Mouse (Mus musculus): Measurements from ENCODE around the gene Chchd5. TPM values are rescaled to one million over a fixed set of nuclear protein-coding genes. Genes with fewer than 3 reads are reported as not detected.
A peak's percentile ranks its signal among the peaks of the same experiment; 100 is the strongest.

Gene Chchd5
- total and polyA plus RNA-seq, 2 experiments, result 10.1 to 60.2 TPM

DNA sequence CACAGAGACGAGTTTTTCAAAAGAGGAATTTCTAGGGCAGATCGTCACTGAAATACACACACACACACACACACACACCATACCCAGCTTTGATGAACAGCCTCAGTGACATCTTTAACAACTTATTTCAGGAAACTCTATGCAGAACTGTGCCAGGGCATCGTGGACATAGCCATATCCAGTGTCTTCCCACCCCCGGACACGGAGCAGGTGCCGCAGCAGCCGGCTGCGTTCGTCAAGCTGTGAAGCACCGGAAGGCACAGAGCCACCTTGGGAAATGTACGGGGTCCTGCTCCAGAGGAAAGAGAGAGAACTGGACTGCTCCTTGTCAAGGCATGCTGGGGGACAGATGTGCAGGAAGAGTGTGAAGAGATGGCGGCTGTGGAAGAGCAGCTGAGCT is 36.7 kb upstream of the Chchd5 start:
- H3K9ac ChIP-seq (ENCODE audit: low read depth, low read length), result no peak overlapping the region
- no peak overlapping the region for H3K27ac ChIP-seq (replicated peaks; ENCODE audit: insufficient read depth, low read depth, low read length)
- H3K4me3 ChIP-seq (ENCODE audit: insufficient read depth, low read depth, low read length), result no peak overlapping the region
- TF ChIP-seq POLR2A (IDR thresholded peaks at IDR 0.05; ENCODE audit: extremely low read depth, insufficient read depth, low read length) (no peak), CTCF (IDR thresholded peaks at IDR 0.05; ENCODE audit: low read depth, low read length) (no peak)
- no peaks in the 10 kb centered on the region for H3K27me3 ChIP-seq (ENCODE audit: control insufficient read depth, insufficient read depth, low read length)
- no peaks in the 10 kb centered on the region for H3K79me2 ChIP-seq (ENCODE audit: control insufficient read depth, insufficient read depth, low read length)
- no peak for DNase-seq (ENCODE audit: extremely low read depth, low read depth, low spot score)
- 93% methylated on average over 12 of the region's 12 CpGs for WGBS
- peaks cover 4% of the 10 kb centered on the region for H3K4me1 ChIP-seq (ENCODE audit: control insufficient read depth, insufficient read depth, low read length)
- no peaks in the 10 kb centered on the region for H3K36me3 ChIP-seq (ENCODE audit: control insufficient read depth, insufficient read depth, low read length)

- no peak overlapping the region for H3K9ac ChIP-seq (ENCODE audit: low read depth, low read length)
- DNase-seq (ENCODE audit: extremely low read depth, low read depth, low spot score), result peak; percentile 85
- WGBS, result 61% methylated on average over 18 of the region's 18 CpGs
- H3K27ac ChIP-seq (replicated peaks; ENCODE audit: insufficient read depth, low read depth, low read length), result peak overlapping the region; percentile 55
- TF ChIP-seq POLR2A (IDR thresholded peaks at IDR 0.05; ENCODE audit: extremely low read depth, insufficient read depth, low read length), result no peak
- TF ChIP-seq CTCF (IDR thresholded peaks at IDR 0.05; ENCODE audit: low read depth, low read length), result peak; percentile 36; the same call in 1 of the 2 replicates
- H3K27me3 ChIP-seq (ENCODE audit: control insufficient read depth, insufficient read depth, low read length), result no peaks in the 10 kb centered on the region
- H3K36me3 ChIP-seq (ENCODE audit: control insufficient read depth, insufficient read depth, low read length), result no peaks in the 10 kb centered on the region
- H3K79me2 ChIP-seq (ENCODE audit: control insufficient read depth, insufficient read depth, low read length), result no peaks in the 10 kb centered on the region
- H3K4me3 ChIP-seq (ENCODE audit: insufficient read depth, low read depth, low read length), result no peak overlapping the region
- peaks cover 4% of the 10 kb centered on the region for H3K4me1 ChIP-seq (ENCODE audit: control insufficient read depth, insufficient read depth, low read length)
Measured at GRCm38 (mm10) chr2:129093926-129094724, 35.4 kb upstream of the Chchd5 start.

GRCm38 (mm10) chr2:129100784-129101310 is 28.7 kb upstream of the Chchd5 start, which contains the start of gene Polr1b:
Gene Polr1b (plus strand): TSS chr2:129100995.
- H3K4me3 ChIP-seq (ENCODE audit: insufficient read depth, low read depth, low read length), result peak within 1 kb of the TSS; percentile 91
- peaks cover 3% of the 10 kb centered on the region for H3K4me1 ChIP-seq (ENCODE audit: control insufficient read depth, insufficient read depth, low read length)
- H3K27me3 ChIP-seq (ENCODE audit: control insufficient read depth, insufficient read depth, low read length), result no peaks in the 10 kb centered on the region
- peaks cover 21% of the 10 kb centered on the region for H3K36me3 ChIP-seq (ENCODE audit: control insufficient read depth, insufficient read depth, low read length)
- H3K9ac ChIP-seq (ENCODE audit: low read depth, low read length), result peak within 1 kb of the TSS; percentile 81
- under 1% methylated on average over 35 of the region's 35 CpGs for WGBS
- H3K79me2 ChIP-seq (ENCODE audit: control insufficient read depth, insufficient read depth, low read length), result peaks cover 3% of the 10 kb centered on the region; the same call in 1 of the 2 replicates
- TF ChIP-seq CTCF (IDR thresholded peaks at IDR 0.05; ENCODE audit: low read depth, low read length), result no peak
- 0 out of 2 replicates have a peak, but pooled peaks have one; percentile 51 for TF ChIP-seq POLR2A (IDR thresholded peaks at IDR 0.05; ENCODE audit: extremely low read depth, insufficient read depth, low read length)
- H3K27ac ChIP-seq (replicated peaks; ENCODE audit: insufficient read depth, low read depth, low read length), result no peak within 1 kb of the TSS
- peak; percentile 90 for DNase-seq (ENCODE audit: extremely low read depth, low read depth, low spot score)

DNA sequence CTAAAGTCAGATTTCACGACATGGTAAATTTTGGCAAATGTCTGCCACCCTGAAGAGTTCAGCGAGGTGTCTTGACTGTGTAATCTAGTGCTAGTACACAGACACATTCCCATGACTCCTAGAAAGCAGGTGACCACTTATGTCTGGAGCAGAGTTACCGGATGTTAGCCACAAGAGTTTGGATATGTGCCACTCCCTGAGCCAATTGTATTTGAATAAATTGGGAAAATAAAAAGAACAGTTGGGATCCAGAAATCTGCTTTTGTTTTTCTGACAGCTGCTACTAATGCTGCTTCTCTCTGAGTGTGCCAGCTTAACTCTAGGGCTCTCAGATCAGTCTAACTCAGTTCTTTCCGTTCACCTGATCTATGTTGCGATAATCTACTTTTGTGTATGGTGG is 16.6 kb upstream of the Chchd5 start:
- 92% methylated on average over 5 of the region's 5 CpGs for WGBS
- TF ChIP-seq POLR2A (IDR thresholded peaks at IDR 0.05; ENCODE audit: extremely low read depth, insufficient read depth, low read length) (no peak), CTCF (IDR thresholded peaks at IDR 0.05; ENCODE audit: low read depth, low read length) (no peak)
- Histone ChIP-seq H3K36me3 (ENCODE audit: control insufficient read depth, insufficient read depth, low read length) (peaks cover 65% of the 10 kb centered on the region), H3K9ac (ENCODE audit: low read depth, low read length) (no peak overlapping the region), H3K27ac (replicated peaks; ENCODE audit: insufficient read depth, low read depth, low read length) (no peak overlapping the region), H3K4me1 (ENCODE audit: control insufficient read depth, insufficient read depth, low read length) (no peaks in the 10 kb centered on the region), H3K27me3 (ENCODE audit: control insufficient read depth, insufficient read depth, low read length) (no peaks in the 10 kb centered on the region), H3K4me3 (ENCODE audit: insufficient read depth, low read depth, low read length) (no peak overlapping the region), H3K79me2 (ENCODE audit: control insufficient read depth, insufficient read depth, low read length) (no peaks in the 10 kb centered on the region)
- no peak for DNase-seq (ENCODE audit: extremely low read depth, low read depth, low spot score)

GRCm38 (mm10) chr2:129115706-129116367 is 13.7 kb upstream of the Chchd5 start:
- H3K36me3 ChIP-seq (ENCODE audit: control insufficient read depth, insufficient read depth, low read length), result peaks cover 72% of the 10 kb centered on the region
- TF ChIP-seq POLR2A (IDR thresholded peaks at IDR 0.05; ENCODE audit: extremely low read depth, insufficient read depth, low read length) (no peak), CTCF (IDR thresholded peaks at IDR 0.05; ENCODE audit: low read depth, low read length) (no peak)
- no peak overlapping the region for H3K9ac ChIP-seq (ENCODE audit: low read depth, low read length)
- H3K27ac ChIP-seq (replicated peaks; ENCODE audit: insufficient read depth, low read depth, low read length), result no peak overlapping the region
- H3K27me3 ChIP-seq (ENCODE audit: control insufficient read depth, insufficient read depth, low read length), result no peaks in the 10 kb centered on the region
- H3K4me1 ChIP-seq (ENCODE audit: control insufficient read depth, insufficient read depth, low read length), result no peaks in the 10 kb centered on the region
- 96% methylated on average over 9 of the region's 9 CpGs for WGBS
- no peaks in the 10 kb centered on the region for H3K79me2 ChIP-seq (ENCODE audit: control insufficient read depth, insufficient read depth, low read length)
- H3K4me3 ChIP-seq (ENCODE audit: insufficient read depth, low read depth, low read length), result no peak overlapping the region
- no peak for DNase-seq (ENCODE audit: extremely low read depth, low read depth, low spot score)

Measured in liver, adult 2 months (tissue).